Mouse (Mus musculus) hindbrain, embryonic 10.5 days (tissue): ENCODE measurements around the gene Cul9. TPM values are rescaled to one million over a fixed set of nuclear protein-coding genes. Genes with fewer than 3 reads are reported as not detected.

ENCODE experiments used
- DNase-seq: peaks from one replicate; pipeline ENCODE4 v3.0.0-alpha.2; 2017; ENCODE audit warnings: low spot score
- H3K27ac ChIP-seq: fragments of 300-500 bp; sonication (generic); 2 replicates; pipeline ENCODE4 v1.5.1; 2016; ENCODE audit warnings: mild to moderate bottlenecking, moderate library complexity
- H3K27me3 ChIP-seq: fragments of 300-500 bp; sonication (generic); 2 replicates; pipeline ENCODE4 v1.6.1; 2016; ENCODE audit warnings: mild to moderate bottlenecking; ENCODE audit not compliant: poor library complexity, insufficient read depth, severe bottlenecking
- H3K36me3 ChIP-seq: fragments of 300-500 bp; sonication (generic); 2 replicates; pipeline ENCODE4 v1.6.1; 2016; ENCODE audit warnings: mild to moderate bottlenecking, moderate library complexity
- H3K4me1 ChIP-seq: fragments of 300-500 bp; sonication (generic); replicated peaks from 2 replicates; pipeline ENCODE4 v1.6.1; 2016; ENCODE audit warnings: mild to moderate bottlenecking
- H3K4me3 ChIP-seq: fragments of 300-500 bp; sonication (generic); 2 replicates; pipeline ENCODE4 v1.5.1; 2016; ENCODE audit warnings: mild to moderate bottlenecking, moderate library complexity
- H3K9me3 ChIP-seq: fragments of 300-500 bp; sonication (generic); 2 replicates; pipeline ENCODE4 v1.6.1; 2016; ENCODE audit warnings: mild to moderate bottlenecking, moderate library complexity
- WGBS: fragments of 180-500 bp; shearing (Covaris S2); methylation state at CpG from one replicate; pipeline ENCODE4 v1.1.7; 2016; 5-methylcytosine and 5-hydroxymethylcytosine counted together
- polyA plus RNA-seq: library from polyadenylated mRNA; unstranded; fragments of >200 nt; fragmentation: Nextera tagmentation; extraction: Ambion mirVana; gene quantifications from 2 replicates; pipeline ENCODE4 v1.2.1, GENCODE M21; 2016

Cul9 gene
- polyA plus RNA-seq, 1 experiment from 2014 or later = 7.6 TPM

DNA sequence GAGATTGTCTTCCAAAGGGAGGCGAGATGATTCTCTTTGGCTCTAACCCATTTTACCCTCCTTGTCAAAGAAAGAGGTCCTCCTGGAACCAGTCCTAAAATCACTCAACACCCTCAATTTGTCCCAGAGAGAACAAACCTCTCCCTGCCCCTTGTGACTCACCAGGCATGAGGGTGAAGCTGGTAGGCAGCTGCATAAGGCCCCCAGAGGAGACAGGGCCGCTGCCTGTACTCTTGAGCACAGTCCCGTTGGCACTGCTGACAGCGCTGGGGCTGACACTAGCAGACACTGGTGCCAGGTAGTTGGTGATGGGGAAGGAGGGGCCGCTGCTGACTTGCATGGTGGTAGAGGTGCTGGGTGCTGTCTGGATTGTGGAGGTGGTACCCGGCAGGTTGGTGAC is 5.2 kb upstream of the Cul9 start:
- Histone ChIP-seq H3K4me3 (no peak overlapping the region), H3K9me3 (no peaks in the 10 kb centered on the region), H3K27ac (no peak overlapping the region), H3K27me3 (peaks cover 24% of the 10 kb centered on the region), H3K36me3 (peaks cover 51% of the 10 kb centered on the region), H3K4me1 (peaks cover 64% of the 10 kb centered on the region)
- 92% methylated on average over 6 of the region's 6 CpGs for WGBS
- no peak for DNase-seq

DNA sequence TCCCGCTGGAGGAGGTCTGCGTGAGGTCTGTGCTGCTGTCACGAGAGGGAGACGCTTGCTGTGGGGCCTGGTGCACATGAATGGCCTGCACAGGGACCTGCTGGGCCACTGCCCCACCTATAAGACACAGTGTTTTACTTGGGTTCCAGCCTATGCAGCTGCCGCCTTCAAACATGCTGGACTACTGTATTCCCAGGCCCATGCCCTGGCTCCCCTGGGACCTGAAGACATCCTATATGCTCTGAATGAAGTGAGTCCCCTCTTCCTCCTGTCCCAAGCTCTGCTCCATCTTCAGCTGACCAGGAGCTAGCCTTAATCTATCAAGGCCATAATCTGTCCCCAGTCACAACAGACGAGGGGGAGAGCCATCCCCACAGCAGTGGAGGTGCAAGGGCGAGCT is 4.7 kb upstream of the Cul9 start:
- H3K4me1 ChIP-seq = peaks cover 68% of the 10 kb centered on the region
- WGBS = 85% methylated on average over 7 of the region's 7 CpGs

DNA sequence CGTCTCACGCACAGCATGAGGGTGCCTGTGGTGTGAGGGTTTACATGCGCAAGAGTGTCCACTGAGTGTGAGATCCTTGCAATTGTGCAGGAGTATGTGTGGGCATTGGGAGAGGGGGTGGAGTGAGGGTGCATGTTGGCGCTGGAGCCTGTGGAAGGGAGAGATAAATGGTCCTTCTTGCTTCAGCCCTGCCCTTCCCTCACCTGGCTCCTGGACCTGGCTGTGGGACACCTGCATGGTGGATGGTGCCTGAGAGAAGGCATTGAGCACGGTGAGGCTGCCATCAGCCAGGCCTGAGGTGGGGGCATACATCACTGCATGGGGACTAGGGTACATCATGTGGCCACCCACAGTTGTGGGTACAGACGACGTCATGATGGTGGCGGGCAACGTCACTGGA is 3.5 kb upstream of the Cul9 start:
- DNase-seq = no peak
- Histone ChIP-seq H3K4me3 (no peak overlapping the region), H3K4me1 (peaks cover 61% of the 10 kb centered on the region), H3K27me3 (peaks cover 42% of the 10 kb centered on the region), H3K36me3 (peaks cover 51% of the 10 kb centered on the region), H3K27ac (no peak overlapping the region), H3K9me3 (no peaks in the 10 kb centered on the region)
- WGBS = 90% methylated on average over 9 of the region's 9 CpGs

More for the DNA sequence above, 4.7 kb upstream of the Cul9 start:
- H3K36me3 ChIP-seq = peaks cover 51% of the 10 kb centered on the region
- no peaks in the 10 kb centered on the region for H3K9me3 ChIP-seq
- H3K27ac ChIP-seq = no peak overlapping the region
- H3K4me3 ChIP-seq = no peak overlapping the region
- DNase-seq = no peak
- peaks cover 29% of the 10 kb centered on the region for H3K27me3 ChIP-seq

DNA sequence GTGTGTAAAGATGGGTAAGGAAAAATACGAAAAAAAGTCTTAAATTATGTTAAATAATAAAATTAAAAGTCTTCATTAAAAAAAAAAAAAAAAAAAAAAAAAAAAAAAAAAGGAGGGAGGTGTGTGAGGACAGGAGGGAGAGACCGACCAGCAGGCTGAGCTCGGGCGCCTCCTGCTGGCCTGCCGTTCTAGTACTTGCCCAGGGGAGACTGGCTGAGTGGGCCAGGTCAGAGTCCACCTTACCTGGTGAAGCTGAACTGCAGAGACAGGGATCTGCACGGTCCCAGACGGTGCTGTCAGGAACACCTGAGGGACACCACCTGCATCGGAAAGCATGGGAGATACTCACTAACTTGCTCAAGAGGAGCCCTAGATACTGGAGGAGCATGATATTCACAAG is 3.0 kb upstream of the Cul9 start:
- H3K4me1 ChIP-seq = peaks cover 57% of the 10 kb centered on the region
- H3K27me3 ChIP-seq = peaks cover 46% of the 10 kb centered on the region
- peak; percentile 65 for DNase-seq
- no peaks in the 10 kb centered on the region for H3K9me3 ChIP-seq
- 24% methylated on average over 8 of the region's 8 CpGs for WGBS
- H3K4me3 ChIP-seq = no peak overlapping the region
- H3K36me3 ChIP-seq = peaks cover 51% of the 10 kb centered on the region
- no peak overlapping the region for H3K27ac ChIP-seq

- whole genome bisulfite sequencing = 49% methylated on average over 11 of the region's 11 CpGs
- H3K36me3 ChIP-seq = peaks cover 51% of the 10 kb centered on the region
- peaks cover 44% of the 10 kb centered on the region for H3K27me3 ChIP-seq
- no peak for DNase-seq
- no peaks in the 10 kb centered on the region for H3K9me3 ChIP-seq
- H3K4me3 ChIP-seq = no peak overlapping the region
- H3K4me1 ChIP-seq = peaks cover 52% of the 10 kb centered on the region
- H3K27ac ChIP-seq = peak overlapping the region; percentile 17; the same call in 1 of the 2 replicates
Observed at GRCm38 (mm10) chr17:46548741-46549140, 2.6 kb upstream of the Cul9 start.

- Histone ChIP-seq H3K27me3 (peaks cover 46% of the 10 kb centered on the region), H3K9me3 (no peaks in the 10 kb centered on the region), H3K27ac (no peak overlapping the region), H3K4me3 (no peak overlapping the region), H3K4me1 (peaks cover 44% of the 10 kb centered on the region), H3K36me3 (peaks cover 58% of the 10 kb centered on the region)
- DNase-seq = no peak
- 15% methylated on average over 3 of the region's 3 CpGs for WGBS
Observed at GRCm38 (mm10) chr17:46547923-46548322, 1.7 kb upstream of the Cul9 start.

DNA sequence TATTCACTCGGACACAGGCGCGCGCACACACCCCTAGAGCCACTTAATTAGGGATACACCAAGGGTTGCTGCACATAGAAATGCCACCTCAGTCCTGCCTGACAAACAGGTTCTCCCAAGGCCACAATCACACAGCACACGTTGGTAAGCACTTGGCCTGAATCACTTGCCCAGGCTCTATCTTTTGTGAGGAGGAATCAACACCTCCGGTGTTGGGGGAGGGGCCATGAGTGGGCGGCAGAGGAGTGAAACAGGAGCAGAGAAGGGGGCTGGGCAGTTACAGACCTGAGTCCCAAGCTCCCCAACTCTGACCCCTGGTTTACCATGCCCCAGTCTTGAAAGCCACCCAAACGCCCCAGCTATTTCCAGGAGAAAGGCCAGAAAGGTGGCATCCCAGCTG is 807 bp upstream of the Cul9 start:
- DNase-seq = no peak
- H3K27ac ChIP-seq = 0 out of 2 replicates have a peak overlapping the region, but pooled peaks have one; percentile 8
- WGBS = 8% methylated on average over 8 of the region's 8 CpGs
- peaks cover 51% of the 10 kb centered on the region for H3K36me3 ChIP-seq
- peaks cover 36% of the 10 kb centered on the region for H3K4me1 ChIP-seq
- H3K9me3 ChIP-seq = no peaks in the 10 kb centered on the region
- H3K4me3 ChIP-seq = peak overlapping the region; percentile 74; the same call in 1 of the 2 replicates
- H3K27me3 ChIP-seq = peaks cover 46% of the 10 kb centered on the region

DNA sequence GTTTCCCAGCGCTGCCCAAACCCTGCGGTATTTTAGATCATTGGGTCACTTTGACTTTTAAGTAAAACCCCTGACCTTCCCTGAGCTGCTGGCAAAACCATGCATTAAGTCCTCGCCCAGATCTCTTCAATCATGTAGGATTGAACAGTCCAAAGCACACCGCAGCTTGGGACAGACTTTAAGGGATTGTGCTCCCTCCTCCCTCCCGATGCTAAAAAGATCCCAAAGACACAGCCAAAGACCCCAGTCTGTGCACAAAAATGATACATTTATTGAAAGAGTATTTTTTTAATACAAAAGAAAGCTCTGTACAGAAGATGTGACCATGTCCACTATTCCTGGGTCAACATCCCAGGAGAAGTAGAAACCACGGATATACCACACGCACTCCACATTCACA is 403 bp upstream of the Cul9 start:
- DNase-seq = no peak
- Histone ChIP-seq H3K9me3 (no peaks in the 10 kb centered on the region), H3K27ac (peak overlapping the region; percentile 84; the same call in 1 of the 2 replicates), H3K27me3 (peaks cover 46% of the 10 kb centered on the region), H3K36me3 (peaks cover 49% of the 10 kb centered on the region), H3K4me1 (peaks cover 36% of the 10 kb centered on the region), H3K4me3 (peak overlapping the region; percentile 74)
- 8% methylated on average over 7 of the region's 7 CpGs for WGBS

- H3K27me3 ChIP-seq = peaks cover 52% of the 10 kb centered on the region
- no peak overlapping the region for H3K27ac ChIP-seq
- DNase-seq = no peak
- peaks cover 38% of the 10 kb centered on the region for H3K4me1 ChIP-seq
- 92% methylated on average over 12 of the region's 12 CpGs for WGBS
- peaks cover 38% of the 10 kb centered on the region for H3K36me3 ChIP-seq
- no peak overlapping the region for H3K4me3 ChIP-seq
- no peaks in the 10 kb centered on the region for H3K9me3 ChIP-seq
Observed at GRCm38 (mm10) chr17:46543661-46544060, 2.5 kb downstream of the Cul9 start.

- Histone ChIP-seq H3K27ac (no peak overlapping the region), H3K4me3 (no peak overlapping the region), H3K36me3 (0 out of 2 replicates have a peak, but pooled peaks cover 5% of the 10 kb centered on the region), H3K4me1 (peaks cover 20% of the 10 kb centered on the region), H3K9me3 (no peaks in the 10 kb centered on the region), H3K27me3 (peaks cover 31% of the 10 kb centered on the region)
- WGBS = 37% methylated on average over 12 of the region's 12 CpGs
- peak; percentile 81 for DNase-seq
Observed at GRCm38 (mm10) chr17:46525579-46526307, 20.4 kb downstream of the Cul9 start.

GRCm38 (mm10) chr17:46525065-46525464 is 21.1 kb downstream of the Cul9 start:
- H3K27ac ChIP-seq = no peak overlapping the region
- peaks cover 26% of the 10 kb centered on the region for H3K4me1 ChIP-seq
- peaks cover 37% of the 10 kb centered on the region for H3K27me3 ChIP-seq
- 0 out of 2 replicates have a peak, but pooled peaks cover 5% of the 10 kb centered on the region for H3K36me3 ChIP-seq
- WGBS = 88% methylated on average over 10 of the region's 10 CpGs
- no peaks in the 10 kb centered on the region for H3K9me3 ChIP-seq
- no peak overlapping the region for H3K4me3 ChIP-seq
- no peak for DNase-seq

DNA sequence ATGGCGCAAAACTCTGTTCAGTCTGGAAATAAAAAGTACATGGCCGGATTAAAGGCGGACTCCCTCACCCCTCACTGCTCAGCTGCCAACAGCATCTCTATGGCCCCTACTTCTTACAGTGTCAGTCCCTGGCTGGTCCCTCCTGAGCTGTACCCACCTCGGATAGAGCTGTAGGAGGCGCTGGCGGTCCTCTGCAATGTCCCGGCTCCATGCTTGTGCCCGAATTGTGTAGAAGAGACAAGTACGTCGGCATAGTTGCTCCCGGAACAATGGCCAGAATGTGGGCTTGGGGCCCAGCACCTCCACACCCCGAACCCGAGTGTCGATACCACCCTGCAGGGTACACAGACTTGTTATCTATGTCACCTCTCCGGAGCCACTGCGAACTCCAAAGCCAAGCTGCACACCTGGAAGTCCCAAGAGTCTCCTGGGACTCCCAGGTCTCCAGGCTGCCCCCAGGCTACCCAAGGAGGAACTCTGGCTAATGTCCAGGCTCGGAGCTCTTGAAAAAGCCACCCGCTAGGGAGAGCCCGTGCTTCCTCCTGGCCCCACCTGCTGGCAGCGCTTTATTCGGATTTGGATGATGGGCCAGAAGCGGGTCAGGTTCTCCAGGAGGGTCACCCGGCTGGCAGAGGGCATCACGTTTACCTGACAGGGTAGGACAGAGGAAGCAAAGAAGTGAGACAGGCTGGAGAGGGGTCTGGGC is 24.1 kb downstream of the Cul9 start:
- no peaks in the 10 kb centered on the region for H3K9me3 ChIP-seq
- no peak overlapping the region for H3K27ac ChIP-seq
- no peak overlapping the region for H3K4me3 ChIP-seq
- H3K27me3 ChIP-seq = peaks cover 46% of the 10 kb centered on the region
- H3K4me1 ChIP-seq = peaks cover 33% of the 10 kb centered on the region
- 0 out of 2 replicates have a peak, but pooled peaks cover 5% of the 10 kb centered on the region for H3K36me3 ChIP-seq
- peak; percentile 27 for DNase-seq
- WGBS = 30% methylated on average over 24 of the region's 24 CpGs

GRCm38 (mm10) chr17:46521174-46521573 is 25.0 kb downstream of the Cul9 start:
- Histone ChIP-seq H3K27me3 (peaks cover 46% of the 10 kb centered on the region), H3K4me3 (peak overlapping the region; percentile 16; the same call in 1 of the 2 replicates), H3K4me1 (peaks cover 29% of the 10 kb centered on the region), H3K9me3 (no peaks in the 10 kb centered on the region), H3K27ac (peak overlapping the region; percentile 31; the same call in 1 of the 2 replicates), H3K36me3 (0 out of 2 replicates have a peak, but pooled peaks cover 5% of the 10 kb centered on the region)
- DNase-seq = no peak
- WGBS = 74% methylated on average over 9 of the region's 9 CpGs
